Mouse (Mus musculus) midbrain, embryonic 14.5 days (tissue): ENCODE results near the gene Dok1. TPM values are rescaled to one million over a fixed set of nuclear protein-coding genes. Genes with fewer than 3 reads are reported as not detected.

Experiments
- ATAC-seq: fragments of 200-750 bp; cut with Nextera tagmentation; 2 replicates; pipeline ENCODE4 v1.8.0; 2017; ENCODE audit warnings: moderate number of reproducible peaks, moderate library complexity; ENCODE audit not compliant: low FRiP score, low TSS enrichment
- DNase-seq: peaks from one replicate; pipeline ENCODE4 v3.0.0-alpha.2; 2015
- H3K27ac ChIP-seq: fragments of 300-500 bp; sonication (generic); replicated peaks from 2 replicates; pipeline ENCODE4 v1.5.1; 2014; ENCODE audit warnings: mild to moderate bottlenecking, low read depth, low read length, moderate library complexity
- H3K27me3 ChIP-seq: fragments of 300-500 bp; sonication (generic); 2 replicates; pipeline ENCODE4 v1.6.1; 2014; ENCODE audit warnings: low read length, control low read depth, mixed read lengths; ENCODE audit not compliant: control insufficient read depth, insufficient read depth
- H3K36me3 ChIP-seq: fragments of 300-500 bp; sonication (generic); 2 replicates; pipeline ENCODE4 v1.6.1; 2014; ENCODE audit warnings: low read length, control low read depth; ENCODE audit not compliant: control insufficient read depth, insufficient read depth
- H3K4me1 ChIP-seq: fragments of 300-500 bp; sonication (generic); 2 replicates; pipeline ENCODE4 v1.6.1; 2014; ENCODE audit warnings: mild to moderate bottlenecking, antibody characterized with exemption, low read length, control low read depth; ENCODE audit not compliant: control insufficient read depth, insufficient read depth
- H3K4me2 ChIP-seq: fragments of 300-500 bp; sonication (generic); 2 replicates; pipeline ENCODE4 v1.6.1; 2014; ENCODE audit warnings: mild to moderate bottlenecking, low read length, moderate library complexity
- H3K4me3 ChIP-seq: fragments of 300-500 bp; sonication (generic); replicated peaks from 2 replicates; pipeline ENCODE4 v1.5.1; 2014; ENCODE audit warnings: low read depth, low read length
- H3K9ac ChIP-seq: fragments of 300-500 bp; sonication (generic); replicated peaks from 2 replicates; pipeline ENCODE4 v1.6.1; 2014; ENCODE audit warnings: mild to moderate bottlenecking, low read length, moderate library complexity
- H3K9me3 ChIP-seq: fragments of 300-500 bp; sonication (generic); 2 replicates; pipeline ENCODE4 v1.6.1; 2016; ENCODE audit warnings: low read length, control low read depth, mixed read lengths; ENCODE audit not compliant: control insufficient read depth
- WGBS: fragments of 180-500 bp; shearing (Covaris S2); extraction: QIAGEN DNeasy Blood & Tissue Kit; methylation state at CpG from one replicate; pipeline ENCODE4 v1.1.7; 2014; 5-methylcytosine and 5-hydroxymethylcytosine counted together
- polyA plus RNA-seq: library from polyadenylated mRNA; unstranded; fragments of >200 nt; fragmentation: Nextera tagmentation; extraction: Ambion mirVana; gene quantifications from 2 replicates; pipeline ENCODE4 v1.2.1, GENCODE M21; 2014

Dok1 gene
- polyA plus RNA-seq, 1 experiment from 2014 or later = 1.7 TPM

- WGBS = under 1% methylated on average over 64 of the region's 64 CpGs
- H3K36me3 ChIP-seq = peaks cover 32% of the 10 kb centered on the region
- peak within 1 kb of the TSS; percentile 85 for H3K27ac ChIP-seq
- peaks cover 19% of the 10 kb centered on the region for H3K4me1 ChIP-seq
- ATAC-seq (peak; percentile 94), DNase-seq (peak; percentile 99)
- H3K27me3 ChIP-seq = no peaks in the 10 kb centered on the region
- H3K4me3 ChIP-seq = peak within 1 kb of the TSS; percentile 86
- no peaks in the 10 kb centered on the region for H3K9me3 ChIP-seq
- H3K9ac ChIP-seq = peak within 1 kb of the TSS; percentile 92
- peak within 1 kb of the TSS; percentile 93 for H3K4me2 ChIP-seq
Measured at GRCm38 (mm10) chr6:83054074-83054851, 21.0 kb upstream of the Dok1 start, which contains the start of gene Aup1. TSS of gene Aup1 (plus strand) at chr6:83054521.

DNA sequence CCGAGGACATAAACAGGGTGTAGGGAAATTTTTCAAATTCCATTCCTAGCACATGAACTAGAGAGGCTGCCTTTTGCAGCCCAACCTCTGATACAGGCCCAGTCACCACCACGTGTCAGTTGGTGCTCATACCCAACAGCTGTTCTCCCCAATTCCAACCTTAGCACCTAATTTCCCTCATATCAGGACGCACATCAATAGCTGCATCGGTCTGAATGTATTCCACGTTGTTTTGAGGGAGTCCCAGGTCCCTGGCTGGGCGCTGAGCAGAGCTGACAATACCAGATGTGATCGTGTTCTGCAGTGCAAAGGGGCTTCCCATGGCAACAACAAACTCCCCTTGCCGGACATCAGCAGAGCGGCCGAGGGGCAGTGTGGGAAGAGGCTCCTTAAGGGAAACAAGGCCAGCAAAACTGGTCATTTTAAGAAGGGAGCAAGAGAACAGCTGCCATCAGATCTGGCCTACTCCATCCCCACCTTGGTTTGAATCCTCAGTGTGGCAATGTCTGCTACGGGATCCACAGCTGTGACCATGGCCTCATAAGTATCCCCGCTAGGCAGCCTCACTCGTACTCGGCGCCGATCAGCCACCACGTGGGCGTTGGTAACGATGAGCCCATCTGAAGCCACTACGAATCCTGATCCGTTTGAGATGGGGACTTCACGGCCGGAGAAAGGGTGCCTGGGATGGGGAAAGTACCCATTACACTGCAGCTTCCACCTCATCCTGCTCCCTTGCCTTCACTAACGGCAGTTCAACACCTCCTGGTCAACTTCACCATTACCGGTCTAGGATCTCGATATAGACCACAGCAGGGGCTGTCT, 20.1 kb upstream of the Dok1 start:
- Histone ChIP-seq H3K9me3 (no peaks in the 10 kb centered on the region), H3K4me1 (peaks cover 19% of the 10 kb centered on the region), H3K4me2 (peak overlapping the region; percentile 93), H3K9ac (peak overlapping the region; percentile 92), H3K27ac (peak overlapping the region; percentile 85), H3K4me3 (peak overlapping the region; percentile 86), H3K36me3 (peaks cover 32% of the 10 kb centered on the region), H3K27me3 (no peaks in the 10 kb centered on the region)
- ATAC-seq (0 out of 2 replicates have a peak, but pooled peaks have one; percentile 3), DNase-seq (peak; percentile 64)
- WGBS = 3% methylated on average over 26 of the region's 26 CpGs

GRCm38 (mm10) chr6:83049367-83049766, 16.1 kb upstream of the Dok1 start:
- Histone ChIP-seq H3K4me1 (peaks cover 11% of the 10 kb centered on the region), H3K4me2 (no peak overlapping the region), H3K9ac (no peak overlapping the region), H3K4me3 (no peak overlapping the region), H3K27me3 (no peaks in the 10 kb centered on the region), H3K36me3 (peaks cover 9% of the 10 kb centered on the region), H3K27ac (no peak overlapping the region), H3K9me3 (no peaks in the 10 kb centered on the region)
- DNase-seq (no peak), ATAC-seq (no peak)
- 76% methylated on average over 10 of the region's 10 CpGs for WGBS

DNA sequence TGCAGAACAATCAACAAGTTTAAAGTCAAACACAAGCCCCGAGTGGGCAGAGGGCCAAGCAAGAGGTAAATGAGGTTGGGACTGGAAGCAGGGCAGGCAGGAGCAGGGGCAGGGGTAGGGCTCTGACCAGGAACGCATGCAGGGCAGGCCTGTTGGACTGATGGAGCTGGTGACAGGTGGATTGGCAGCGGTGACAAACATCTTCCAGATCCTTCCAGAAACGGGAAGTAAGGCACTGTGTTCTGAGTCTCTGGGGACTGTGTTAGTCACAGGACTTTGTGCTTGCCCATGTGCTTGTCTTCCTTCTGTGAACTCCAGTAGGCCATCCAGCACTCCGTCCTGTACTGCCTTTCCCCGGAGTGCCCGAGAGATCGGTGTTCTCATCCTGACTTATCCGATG, 11.5 kb upstream of the Dok1 start:
- Histone ChIP-seq H3K4me2 (no peak overlapping the region), H3K9me3 (no peaks in the 10 kb centered on the region), H3K4me3 (no peak overlapping the region), H3K27me3 (no peaks in the 10 kb centered on the region), H3K9ac (no peak overlapping the region), H3K36me3 (no peaks in the 10 kb centered on the region), H3K27ac (no peak overlapping the region), H3K4me1 (no peaks in the 10 kb centered on the region)
- 82% methylated on average over 9 of the region's 9 CpGs for WGBS
- ATAC-seq = no peak
- DNase-seq = no peak

DNA sequence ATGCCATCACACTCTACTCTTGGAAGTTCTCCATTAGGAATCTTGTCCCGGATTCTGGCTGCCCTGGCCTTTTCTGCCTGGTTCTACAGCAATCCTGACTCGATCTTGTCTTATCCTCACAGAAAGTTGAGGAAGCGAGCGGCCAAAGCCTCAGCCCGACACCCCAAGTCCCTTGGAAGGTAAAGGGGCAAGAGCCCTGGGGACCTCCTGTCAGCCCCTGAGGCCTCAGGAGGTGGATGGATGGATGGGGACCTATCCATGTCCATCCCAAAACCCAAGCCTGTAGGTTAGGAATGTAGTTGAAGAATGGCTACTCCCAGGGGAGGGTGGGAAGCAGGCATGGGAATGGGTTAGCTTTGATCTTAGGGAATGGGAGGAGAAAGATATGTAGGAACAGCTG, 10.7 kb upstream of the Dok1 start:
- Histone ChIP-seq H3K4me2 (no peak overlapping the region), H3K9ac (no peak overlapping the region), H3K4me3 (no peak overlapping the region), H3K27ac (no peak overlapping the region), H3K9me3 (no peaks in the 10 kb centered on the region), H3K27me3 (no peaks in the 10 kb centered on the region), H3K4me1 (no peaks in the 10 kb centered on the region; the same call in 1 of the 2 replicates), H3K36me3 (no peaks in the 10 kb centered on the region)
- WGBS = 91% methylated on average over 5 of the region's 5 CpGs
- DNase-seq (no peak), ATAC-seq (no peak)

DNA sequence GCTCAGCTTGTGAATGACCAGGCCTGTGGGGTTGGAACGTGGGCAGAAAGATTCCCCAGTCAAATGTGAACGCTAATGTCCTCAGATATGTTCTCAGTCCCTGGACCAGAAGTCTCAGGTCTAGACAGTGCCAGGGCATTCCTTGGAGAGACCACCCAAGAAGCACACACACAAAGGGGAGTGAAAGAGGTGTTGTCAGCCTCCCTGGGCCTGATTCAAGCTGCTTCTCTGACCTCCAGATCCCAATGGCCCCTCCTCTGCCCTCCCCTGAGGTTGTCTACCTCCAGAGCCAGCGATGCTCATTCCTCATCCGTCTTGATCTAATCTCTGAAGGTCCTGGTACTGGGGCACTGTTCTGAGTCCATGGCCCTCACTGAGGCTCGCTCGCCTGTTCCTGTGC, 10.3 kb upstream of the Dok1 start:
- no peak overlapping the region for H3K9ac ChIP-seq
- ATAC-seq (no peak), DNase-seq (no peak)
- H3K4me2 ChIP-seq = no peak overlapping the region
- peaks cover under 1% of the 10 kb centered on the region; the same call in 1 of the 2 replicates for H3K4me1 ChIP-seq
- H3K9me3 ChIP-seq = no peaks in the 10 kb centered on the region
- H3K27me3 ChIP-seq = no peaks in the 10 kb centered on the region
- no peak overlapping the region for H3K27ac ChIP-seq
- no peak overlapping the region for H3K4me3 ChIP-seq
- WGBS = 62% methylated on average over 6 of the region's 6 CpGs
- no peaks in the 10 kb centered on the region for H3K36me3 ChIP-seq

- Histone ChIP-seq H3K27ac (no peak overlapping the region), H3K36me3 (no peaks in the 10 kb centered on the region), H3K4me1 (peaks cover 6% of the 10 kb centered on the region; the same call in 1 of the 2 replicates), H3K4me3 (no peak overlapping the region), H3K4me2 (no peak overlapping the region), H3K9ac (no peak overlapping the region), H3K9me3 (no peaks in the 10 kb centered on the region), H3K27me3 (no peaks in the 10 kb centered on the region)
- DNase-seq = no peak
- WGBS = 80% methylated on average over 5 of the region's 5 CpGs
- ATAC-seq = no peak
Measured at GRCm38 (mm10) chr6:83040601-83041000, 7.3 kb upstream of the Dok1 start.

DNA sequence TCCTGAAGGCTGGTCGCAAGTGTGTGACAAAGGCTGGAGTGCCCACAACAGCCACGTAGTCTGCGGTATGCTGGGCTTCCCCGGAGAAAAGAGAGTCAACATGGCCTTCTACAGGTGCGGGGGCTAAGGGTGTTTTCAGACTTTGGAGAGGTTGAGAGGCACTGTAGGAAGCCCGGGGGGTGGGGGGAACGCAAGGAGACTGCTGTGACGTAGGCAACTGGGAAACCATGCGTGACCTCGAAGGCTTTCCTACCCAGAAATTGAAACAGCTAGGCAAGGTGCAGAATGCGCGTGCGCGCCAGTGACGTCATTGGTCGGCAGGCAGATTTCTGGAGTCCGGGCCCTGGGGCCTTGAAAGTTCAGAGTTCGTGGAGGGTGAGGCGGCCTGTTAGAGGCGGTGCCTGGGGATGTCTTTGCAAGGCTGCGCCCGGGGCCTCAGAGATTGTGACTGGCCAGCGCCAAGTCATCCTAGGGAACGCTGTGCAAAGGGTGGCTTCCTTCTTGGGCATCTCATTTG, 5.3 kb upstream of the Dok1 start:
- Histone ChIP-seq H3K4me3 (peak overlapping the region; percentile 23), H3K9ac (peak overlapping the region; percentile 36), H3K27me3 (peaks cover 4% of the 10 kb centered on the region; the same call in 1 of the 2 replicates), H3K4me2 (peak overlapping the region; percentile 63), H3K36me3 (no peaks in the 10 kb centered on the region), H3K4me1 (peaks cover 9% of the 10 kb centered on the region), H3K27ac (no peak overlapping the region; the same call in 1 of the 2 replicates), H3K9me3 (no peaks in the 10 kb centered on the region)
- WGBS = 8% methylated on average over 24 of the region's 24 CpGs
- DNase-seq (peak; percentile 91), ATAC-seq (peak; percentile 71)
